Mouse (Mus musculus) liver, embryonic 14.5 days (tissue): ENCODE results near the gene Cyp2j9. TPM values are rescaled to one million over a fixed set of nuclear protein-coding genes. Genes with fewer than 3 reads are reported as not detected.

ENCODE experiments used
- ATAC-seq: fragments of 200-750 bp; cut with Nextera tagmentation; 2 replicates; pipeline ENCODE4 v1.8.0; 2017; ENCODE audit warnings: moderate number of reproducible peaks, mild to moderate bottlenecking, moderate library complexity; ENCODE audit not compliant: insufficient read depth
- DNase-seq, 3 experiments: peaks; one replicate each; pipeline ENCODE4 v3.0.0-alpha.2; 2012 to 2013; ENCODE audit warnings: low read depth in 3 of 3, low spot score in 3 of 3
- H3K27ac ChIP-seq: fragments of 300-500 bp; sonication (generic); 2 replicates; pipeline ENCODE4 v1.5.1; 2014; ENCODE audit warnings: moderate library complexity, mild to moderate bottlenecking, control low read depth, inconsistent platforms
- H3K27me3 ChIP-seq: fragments of 300-500 bp; sonication (generic); 2 replicates; pipeline ENCODE4 v1.6.1; 2014; ENCODE audit warnings: mild to moderate bottlenecking, low read length, moderate library complexity; ENCODE audit not compliant: control insufficient read depth, insufficient read depth
- H3K36me3 ChIP-seq: fragments of 300-500 bp; sonication (generic); replicated peaks from 2 replicates; pipeline ENCODE4 v1.6.1; 2014; ENCODE audit warnings: low read depth; ENCODE audit not compliant: control insufficient read depth, insufficient read depth
- H3K4me1 ChIP-seq, 2 experiments: fragments of 200-500 bp in 1 of 2; fragments of 300-500 bp in 1 of 2; sonication (generic) in 1 of 2; replicated peaks; 2 replicates each; pipeline ENCODE4 v1.6.1; 2012 to 2014; ENCODE audit warnings: antibody characterized with exemption in 1 of 2, inconsistent platforms in 1 of 2, low read length in 1 of 2; ENCODE audit not compliant: control insufficient read depth in 2 of 2, insufficient read depth in 2 of 2
- H3K4me2 ChIP-seq: fragments of 300-500 bp; sonication (generic); 2 replicates; pipeline ENCODE4 v1.6.1; 2014; ENCODE audit warnings: low read depth, mild to moderate bottlenecking, control low read depth, moderate library complexity
- H3K4me3 ChIP-seq, 2 experiments: fragments of 200-500 bp in 1 of 2; fragments of 300-500 bp in 1 of 2; sonication (generic) in 1 of 2; 2 replicates each; pipeline ENCODE4 v1.5.1; 2012 to 2014; ENCODE audit warnings: low read depth in 2 of 2, low read length in 2 of 2, mild to moderate bottlenecking in 2 of 2, control low read depth in 1 of 2, inconsistent platforms in 1 of 2, moderate library complexity in 1 of 2; ENCODE audit not compliant: insufficient read depth in 1 of 2
- H3K9ac ChIP-seq: fragments of 300-500 bp; sonication (generic); replicated peaks from 2 replicates; pipeline ENCODE4 v1.6.1; 2014; ENCODE audit warnings: mild to moderate bottlenecking, control low read depth, moderate library complexity
- H3K9me3 ChIP-seq: fragments of 300-500 bp; sonication (generic); 2 replicates; pipeline ENCODE4 v1.6.1; 2016; ENCODE audit warnings: low read length, mixed read lengths; ENCODE audit not compliant: control insufficient read depth
- CTCF ChIP-seq: IDR thresholded peaks from 2 replicates; pipeline ENCODE4 v1.5.1; 2016; ENCODE audit warnings: antibody characterized with exemption, low read depth, control low read depth
- EP300 ChIP-seq: IDR thresholded peaks from 2 replicates; pipeline ENCODE4 v1.6.1; 2016; ENCODE audit warnings: antibody characterized with exemption, low read depth
- WGBS: fragments of 180-500 bp; shearing (Covaris S2); extraction: QIAGEN DNeasy Blood & Tissue Kit; methylation state at CpG from one replicate; pipeline ENCODE4 v1.1.7; 2014; ENCODE audit not compliant: insufficient replicate concordance; 5-methylcytosine and 5-hydroxymethylcytosine counted together
- polyA plus RNA-seq, 2 experiments: library from polyadenylated mRNA; depleted of rRNA in 1 of 2; stranded (reverse) in 1 of 2; unstranded in 1 of 2; fragments of >200 nt; fragmentation: Nextera tagmentation in 1 of 2; extraction: Ambion mirVana in 1 of 2; gene quantifications; 2 replicates each; pipeline versions ENCODE4 v1.2.1 to v1.2.3; 2012 to 2014

Gene Cyp2j9
- polyA plus RNA-seq, 2 experiments = 0.09 to 0.22 TPM

- Histone ChIP-seq H3K4me2 (peak within 1 kb of the TSS; percentile 46), H3K9me3 (no peaks in the 10 kb centered on the region), H3K4me3 (peak within 1 kb of the TSS; percentile 41 to 50), H3K27me3 (no peaks in the 10 kb centered on the region), H3K36me3 (no peaks in the 10 kb centered on the region), H3K27ac (no peak within 1 kb of the TSS), H3K4me1 (no peaks in the 10 kb centered on the region), H3K9ac (0 out of 2 replicates have a peak within 1 kb of the TSS, but pooled peaks have one; percentile 13)
- TF ChIP-seq CTCF (no peak), EP300 (no peak)
- DNase-seq (peak in 1 of 3 experiments; percentile 4), ATAC-seq (peak; percentile 48)
- WGBS = 1% methylated on average over 15 of the region's 16 CpGs
These were observed 38.1 kb downstream of the Cyp2j9 start, which contains the start of gene Cyp2j6 for GRCm38 (mm10) chr4:96553133-96553819. Cyp2j6 (minus strand) TSS chr4:96553661.

GRCm38 (mm10) chr4:96551619-96552018 lies 39.8 kb downstream of the Cyp2j9 start:
- DNase-seq (no peak), ATAC-seq (no peak)
- H3K27me3 ChIP-seq = no peaks in the 10 kb centered on the region
- WGBS = 44% methylated on average over 3 of the region's 3 CpGs
- no peak for TF ChIP-seq EP300
- no peak for TF ChIP-seq CTCF
- no peak overlapping the region for H3K4me2 ChIP-seq
- H3K4me1 ChIP-seq = no peaks in the 10 kb centered on the region
- no peak overlapping the region for H3K27ac ChIP-seq
- H3K36me3 ChIP-seq = no peaks in the 10 kb centered on the region
- H3K4me3 ChIP-seq = no peak overlapping the region
- H3K9me3 ChIP-seq = no peaks in the 10 kb centered on the region
- H3K9ac ChIP-seq = no peak overlapping the region

- H3K9ac ChIP-seq = no peak overlapping the region
- DNase-seq (no peak), ATAC-seq (no peak)
- no peaks in the 10 kb centered on the region for H3K36me3 ChIP-seq
- TF ChIP-seq EP300 = no peak
- no peak for TF ChIP-seq CTCF
- no peak overlapping the region for H3K4me3 ChIP-seq
- no peaks in the 10 kb centered on the region for H3K4me1 ChIP-seq
- H3K27ac ChIP-seq = no peak overlapping the region
- no peaks in the 10 kb centered on the region for H3K27me3 ChIP-seq
- no peaks in the 10 kb centered on the region for H3K9me3 ChIP-seq
- no peak overlapping the region for H3K4me2 ChIP-seq
- WGBS = 54% methylated on average over 1 of the region's 1 CpGs
These were observed 45.4 kb downstream of the Cyp2j9 start for GRCm38 (mm10) chr4:96545976-96546375.

- no peaks in the 10 kb centered on the region for H3K27me3 ChIP-seq
- no peaks in the 10 kb centered on the region for H3K9me3 ChIP-seq
- H3K4me1 ChIP-seq = no peaks in the 10 kb centered on the region
- WGBS = 12% methylated on average over 1 of the region's 1 CpGs
- H3K4me3 ChIP-seq = no peak overlapping the region
- no peak overlapping the region for H3K4me2 ChIP-seq
- H3K9ac ChIP-seq = no peak overlapping the region
- no peak for DNase-seq
- no peak for TF ChIP-seq CTCF
- no peak for TF ChIP-seq EP300
- no peaks in the 10 kb centered on the region for H3K36me3 ChIP-seq
- no peak overlapping the region for H3K27ac ChIP-seq
- no peak for ATAC-seq
These were observed 65.6 kb downstream of the Cyp2j9 start for GRCm38 (mm10) chr4:96525772-96526171.

- Histone ChIP-seq H3K4me2 (no peak overlapping the region), H3K4me3 (no peak overlapping the region), H3K27me3 (no peaks in the 10 kb centered on the region), H3K36me3 (no peaks in the 10 kb centered on the region), H3K9me3 (no peaks in the 10 kb centered on the region), H3K4me1 (no peaks in the 10 kb centered on the region), H3K9ac (no peak overlapping the region), H3K27ac (no peak overlapping the region)
- ATAC-seq (no peak), DNase-seq (no peak)
- 56% methylated on average over 2 of the region's 2 CpGs for WGBS
- TF ChIP-seq CTCF (no peak), EP300 (no peak)
These were observed 69.1 kb downstream of the Cyp2j9 start for GRCm38 (mm10) chr4:96522256-96522655.

Other genes starting within 250 kb of the Cyp2j9 start
- gene Cyp2j11, start 242.9 kb downstream of the Cyp2j9 start, polyA plus RNA-seq (2012; rRNA removed) = not detected in 2 replicates
- not detected in 2 replicates for gene Cyp2j11, start 242.9 kb downstream of the Cyp2j9 start, polyA plus RNA-seq (2014; fragmentation: Nextera tagmentation; extraction: Ambion mirVana)
- gene Cyp2j8, start 84.2 kb downstream of the Cyp2j9 start, polyA plus RNA-seq (2012; rRNA removed) = not detected in 2 replicates
- not detected in 2 replicates for gene Cyp2j8, start 84.2 kb downstream of the Cyp2j9 start, polyA plus RNA-seq (2014; fragmentation: Nextera tagmentation; extraction: Ambion mirVana)
- 0.36 and 0.63 TPM in 2 replicates for gene Cyp2j6, start 37.9 kb downstream of the Cyp2j9 start, polyA plus RNA-seq (2012; rRNA removed)
- 0.78 and 1.1 TPM in 2 replicates for gene Cyp2j6, start 37.9 kb downstream of the Cyp2j9 start, polyA plus RNA-seq (2014; fragmentation: Nextera tagmentation; extraction: Ambion mirVana)
- 0.06 and 0.09 TPM in 2 replicates for gene Cyp2j5, start 72.6 kb upstream of the Cyp2j9 start, polyA plus RNA-seq (2012; rRNA removed)
- not detected in 2 replicates for gene Cyp2j5, start 72.6 kb upstream of the Cyp2j9 start, polyA plus RNA-seq (2014; fragmentation: Nextera tagmentation; extraction: Ambion mirVana)
- gene Gm12695, start 193.6 kb upstream of the Cyp2j9 start, polyA plus RNA-seq (2012; rRNA removed) = not detected in 2 replicates
- gene Gm12695, start 193.6 kb upstream of the Cyp2j9 start, polyA plus RNA-seq (2014; fragmentation: Nextera tagmentation; extraction: Ambion mirVana) = not detected in 2 replicates